Mouse (Mus musculus): ENCODE data around the gene Hist1h2an.
A peak's percentile ranks its signal among the peaks of the same experiment; 100 is the strongest.

The Hist1h2an gene

DNA sequence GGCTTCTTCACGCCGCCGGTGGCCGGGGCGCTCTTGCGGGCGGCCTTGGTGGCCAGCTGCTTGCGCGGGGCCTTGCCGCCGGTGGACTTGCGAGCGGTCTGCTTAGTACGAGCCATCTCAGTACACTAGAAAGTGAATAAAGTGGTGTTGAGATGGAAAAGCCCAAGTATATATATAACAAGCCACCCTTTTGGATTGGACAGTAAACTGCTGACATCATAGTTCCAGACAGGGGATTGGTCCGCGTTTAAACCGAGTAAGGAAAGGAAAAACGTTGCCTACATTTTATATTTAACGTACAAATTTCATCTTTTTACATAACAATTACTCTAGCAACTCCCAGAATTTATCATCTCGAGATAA lies 3.8 kb downstream of the Hist1h2an start, which contains the start of gene Hist1h3i:
Hist1h3i (minus strand) TSS at position 116 of the 363 bp plus-strand sequence.
- peak; percentile 68 for DNase-seq (ENCODE audit: low spot score)

- peak; percentile 72 for DNase-seq (ENCODE audit: low spot score)
Measured at GRCm38 (mm10) chr13:21782361-21783254, 4.4 kb downstream of the Hist1h2an start.

- DNase-seq (ENCODE audit: low spot score) = no peak
Measured at GRCm38 (mm10) chr13:21781639-21782038, 5.4 kb downstream of the Hist1h2an start.

GRCm38 (mm10) chr13:21781021-21781555 lies 5.9 kb downstream of the Hist1h2an start:
- no peak for DNase-seq (ENCODE audit: low spot score)

DNA sequence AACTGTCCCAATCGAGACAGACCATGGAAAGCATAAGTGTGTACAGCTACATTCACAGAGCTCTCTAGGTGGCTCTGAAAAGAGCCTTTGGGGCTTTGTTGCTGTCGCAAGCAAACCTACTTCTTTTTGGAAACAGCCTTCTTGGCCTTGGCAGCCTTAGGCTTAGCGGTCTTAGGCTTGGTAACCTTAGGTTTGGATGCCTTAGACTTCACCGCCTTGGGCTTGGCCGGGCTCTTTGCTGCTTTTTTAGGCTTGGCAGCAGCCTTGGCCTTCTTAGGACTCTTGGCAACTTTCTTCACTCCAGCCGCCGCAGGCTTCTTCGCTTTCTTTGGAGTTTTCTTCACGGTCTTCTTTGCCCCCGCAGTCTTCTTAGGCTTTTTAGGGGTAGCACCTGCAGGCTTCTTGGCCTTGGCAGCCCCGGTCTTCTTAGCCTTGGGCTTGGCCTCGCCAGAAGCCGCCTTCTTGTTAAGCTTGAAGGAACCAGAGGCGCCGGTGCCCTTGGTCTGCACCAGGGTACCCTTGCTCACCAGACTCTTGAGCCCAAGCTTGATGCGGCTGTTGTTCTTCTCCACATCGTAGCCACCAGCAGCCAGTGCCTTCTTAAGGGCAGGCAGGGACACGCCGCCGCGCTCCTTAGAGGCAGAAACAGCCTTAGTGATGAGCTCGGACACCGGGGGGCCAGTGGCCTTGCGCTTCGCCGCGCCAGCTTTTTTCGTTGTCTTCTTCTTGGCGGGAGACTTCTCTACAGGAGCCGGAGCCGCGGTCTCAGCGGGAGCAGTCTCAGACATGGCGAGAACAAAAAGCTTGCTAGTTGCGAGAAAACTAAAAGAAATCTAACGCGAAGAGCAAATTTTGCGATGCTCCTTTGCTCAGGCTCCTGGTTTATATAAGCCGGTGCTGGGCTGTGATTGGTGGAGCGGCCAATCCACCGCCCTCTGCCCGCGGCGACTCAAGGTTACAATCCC lies 7.0 kb downstream of the Hist1h2an start, which contains the start of gene Hist1h1b:
Hist1h1b (minus strand) TSS at position 859 of the 965 bp plus-strand sequence.
- DNase-seq (ENCODE audit: low spot score) = peak; percentile 81

DNA sequence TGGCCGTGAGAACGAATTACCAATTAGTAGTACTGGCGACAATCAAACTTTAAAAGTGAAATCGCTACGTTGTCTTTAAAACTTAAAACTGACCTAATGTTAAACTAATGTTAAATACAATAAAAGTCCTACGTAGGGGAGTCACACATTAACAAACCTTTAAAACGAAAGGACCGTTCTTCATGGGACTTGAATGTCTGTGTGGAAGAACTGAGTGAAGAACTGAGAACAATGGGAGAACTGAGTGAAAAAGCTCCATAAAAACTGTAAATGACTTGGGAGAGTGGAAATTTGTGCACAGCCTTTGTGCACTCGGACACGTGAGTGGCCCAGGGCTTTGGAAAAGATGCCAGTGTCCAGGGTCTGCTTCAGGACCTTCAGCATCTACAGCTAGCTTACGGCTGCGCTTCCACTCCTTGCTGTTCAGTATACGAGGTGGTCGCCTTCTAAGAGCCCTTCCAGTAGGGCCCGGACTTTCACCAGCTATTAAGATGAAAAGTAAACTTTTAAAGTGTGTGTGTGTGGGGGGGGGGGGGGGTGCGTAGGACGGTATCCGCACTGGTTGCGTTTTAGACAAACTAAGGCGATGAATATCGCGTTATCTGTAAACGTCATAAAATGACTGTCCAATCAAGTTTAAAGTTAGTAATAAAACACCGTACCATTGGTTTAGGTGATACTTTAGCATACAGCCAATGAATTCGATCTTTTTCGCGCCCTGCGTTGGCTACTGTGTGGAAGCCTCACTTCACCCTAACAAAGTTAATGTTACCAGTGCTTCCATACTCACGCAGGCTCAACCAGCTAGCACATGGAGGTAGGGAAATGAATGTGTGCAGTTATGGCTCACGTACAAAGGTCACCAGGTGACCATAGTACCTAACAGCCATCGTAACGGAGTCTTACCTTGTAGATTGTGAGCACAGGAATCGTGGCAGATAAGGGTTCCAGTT lies 7.9 kb downstream of the Hist1h2an start:
- DNase-seq (ENCODE audit: low spot score) = peak; percentile 73

- DNase-seq (ENCODE audit: low spot score) = no peak
Measured at GRCm38 (mm10) chr13:21755707-21756106, 31.3 kb downstream of the Hist1h2an start.

- peak; percentile 59 for DNase-seq (ENCODE audit: low spot score)
Measured at GRCm38 (mm10) chr13:21754294-21755001, 32.6 kb downstream of the Hist1h2an start.

GRCm38 (mm10) chr13:21753524-21754285 lies 33.3 kb downstream of the Hist1h2an start, which contains the start of the genes Hist1h2ak and Hist1h2bn:
TSS of gene Hist1h2ak (minus strand) at chr13:21753827.
TSS of gene Hist1h2bn (plus strand) at chr13:21754123.
- peak; percentile 83 for DNase-seq (ENCODE audit: low spot score)

DNA sequence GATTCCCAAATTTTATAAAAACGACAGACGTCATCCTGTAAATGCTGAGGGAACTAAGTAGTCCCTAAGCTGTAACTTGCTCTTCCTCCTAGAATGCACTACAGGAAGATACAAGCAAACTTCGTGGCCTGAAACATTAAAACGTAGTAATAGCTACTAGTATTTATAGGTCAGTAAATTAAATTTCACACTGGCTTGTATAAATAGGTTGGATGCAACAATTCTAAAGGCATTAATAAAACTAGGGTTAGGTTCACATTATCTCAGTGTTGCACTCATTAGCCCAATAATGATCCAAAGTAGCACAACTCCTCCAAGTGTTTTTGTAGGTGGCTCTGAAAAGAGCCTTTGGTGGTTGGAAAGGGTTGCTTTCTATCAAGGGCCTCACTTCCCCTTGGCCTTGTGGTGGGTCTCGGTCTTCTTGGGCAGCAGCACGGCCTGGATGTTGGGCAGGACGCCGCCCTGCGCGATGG lies 33.9 kb downstream of the Hist1h2an start:
- DNase-seq (ENCODE audit: low spot score) = no peak

- DNase-seq (ENCODE audit: low spot score) = peak; percentile 25
Measured at GRCm38 (mm10) chr13:21752356-21752755, 34.7 kb downstream of the Hist1h2an start.

- DNase-seq (ENCODE audit: low spot score) = no peak
Measured at GRCm38 (mm10) chr13:21751827-21752226, 35.2 kb downstream of the Hist1h2an start.

GRCm38 (mm10) chr13:21751417-21751816 lies 35.6 kb downstream of the Hist1h2an start:
- DNase-seq (ENCODE audit: low spot score) = no peak

DNA sequence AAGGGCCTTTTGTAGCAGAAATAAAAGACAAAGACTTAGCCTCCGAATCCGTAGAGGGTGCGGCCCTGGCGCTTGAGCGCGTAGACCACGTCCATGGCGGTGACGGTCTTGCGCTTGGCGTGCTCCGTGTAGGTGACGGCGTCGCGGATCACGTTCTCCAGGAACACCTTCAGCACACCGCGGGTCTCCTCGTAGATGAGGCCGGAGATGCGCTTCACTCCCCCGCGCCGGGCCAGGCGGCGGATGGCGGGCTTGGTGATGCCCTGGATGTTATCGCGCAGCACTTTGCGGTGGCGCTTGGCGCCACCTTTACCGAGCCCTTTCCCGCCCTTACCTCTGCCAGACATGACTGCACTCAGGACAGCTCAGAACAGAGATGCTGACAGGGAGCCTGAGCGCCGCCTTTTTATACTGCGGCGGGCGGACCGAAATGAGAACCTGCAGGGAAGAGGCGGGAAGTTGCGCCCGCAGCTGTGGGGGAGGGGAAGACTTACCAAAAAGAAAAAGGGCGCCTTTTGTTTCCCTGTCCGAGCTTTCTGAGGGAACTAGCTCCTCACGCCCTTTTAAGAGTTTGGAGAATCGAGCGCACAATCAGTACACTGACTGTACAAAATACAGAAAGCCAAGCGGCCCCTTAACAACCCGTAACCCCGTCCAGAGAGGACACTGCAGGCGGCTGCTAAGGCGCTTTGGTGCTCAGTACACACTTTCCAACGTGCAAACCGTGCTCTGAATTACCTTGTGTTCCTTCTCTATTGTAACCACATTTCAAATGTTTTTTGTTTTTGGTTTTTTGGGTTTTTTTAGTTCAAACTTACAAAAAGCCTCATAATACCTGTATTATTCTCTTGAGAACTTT lies 36.6 kb downstream of the Hist1h2an start, which contains the start of gene Hist1h4k:
Hist1h4k (minus strand) TSS at position 347 of the 859 bp plus-strand sequence.
- DNase-seq (ENCODE audit: low spot score) = peak; percentile 86

GRCm38 (mm10) chr13:21749387-21750158 lies 37.4 kb downstream of the Hist1h2an start:
- DNase-seq (ENCODE audit: low spot score) = peak; percentile 13

GRCm38 (mm10) chr13:21745006-21745405 lies 42.0 kb downstream of the Hist1h2an start:
- DNase-seq (ENCODE audit: low spot score) = no peak
